Mouse (Mus musculus) neural tube, embryonic 11.5 days (tissue): ENCODE data around the gene Sox10. TPM values are rescaled to one million over a fixed set of nuclear protein-coding genes. Genes with fewer than 3 reads are reported as not detected.

Experiments
- ATAC-seq: fragments of 200-750 bp; cut with Nextera tagmentation; 2 replicates; pipeline ENCODE4 v1.8.0; 2017; ENCODE audit warnings: moderate number of reproducible peaks, mild to moderate bottlenecking, moderate TSS enrichment, moderate library complexity; ENCODE audit not compliant: insufficient read depth, low FRiP score, low TSS enrichment
- DNase-seq: peaks from one replicate; pipeline ENCODE4 v3.0.0-alpha.2; 2015; ENCODE audit warnings: low spot score
- H3K27ac ChIP-seq: fragments of 300-500 bp; sonication (generic); 2 replicates; pipeline ENCODE4 v1.5.1; 2014; ENCODE audit warnings: low read depth, mild to moderate bottlenecking, low read length
- H3K27me3 ChIP-seq: fragments of 300-500 bp; sonication (generic); 2 replicates; pipeline ENCODE4 v1.6.1; 2014; ENCODE audit warnings: mild to moderate bottlenecking, low read length, mixed read lengths; ENCODE audit not compliant: control insufficient read depth, insufficient read depth
- H3K36me3 ChIP-seq: fragments of 300-500 bp; sonication (generic); 2 replicates; pipeline ENCODE4 v1.6.1; 2014; ENCODE audit warnings: mild to moderate bottlenecking, low read length, moderate library complexity, mixed read lengths; ENCODE audit not compliant: control insufficient read depth, insufficient read depth
- H3K4me1 ChIP-seq: fragments of 300-500 bp; sonication (generic); 2 replicates; pipeline ENCODE4 v1.6.1; 2014; ENCODE audit warnings: low read length, mixed read lengths; ENCODE audit not compliant: control insufficient read depth, insufficient read depth
- H3K4me2 ChIP-seq: fragments of 300-500 bp; sonication (generic); 2 replicates; pipeline ENCODE4 v1.6.1; 2014; ENCODE audit warnings: low read depth, mild to moderate bottlenecking, moderate library complexity
- H3K4me3 ChIP-seq: fragments of 300-500 bp; sonication (generic); 2 replicates; pipeline ENCODE4 v1.5.1; 2014; ENCODE audit warnings: low read depth, low read length
- H3K9ac ChIP-seq: fragments of 300-500 bp; sonication (generic); 2 replicates; pipeline ENCODE4 v1.6.1; 2014; ENCODE audit warnings: mild to moderate bottlenecking, low read length
- H3K9me3 ChIP-seq: fragments of 300-500 bp; sonication (generic); 2 replicates; pipeline ENCODE4 v1.6.1; 2016; ENCODE audit warnings: low read length; ENCODE audit not compliant: control insufficient read depth
- WGBS: fragments of 180-500 bp; shearing (Covaris S2); extraction: QIAGEN DNeasy Blood & Tissue Kit; methylation state at CpG from one replicate; pipeline ENCODE4 v1.1.7; 2014; 5-methylcytosine and 5-hydroxymethylcytosine counted together
- polyA plus RNA-seq: library from polyadenylated mRNA; unstranded; fragments of >200 nt; fragmentation: Nextera tagmentation; extraction: Ambion mirVana; gene quantifications from 2 replicates; pipeline ENCODE4 v1.2.1, GENCODE M21; 2014

The Sox10 gene
- 25.3 and 32.9 TPM in 2 replicates for polyA plus RNA-seq

DNA sequence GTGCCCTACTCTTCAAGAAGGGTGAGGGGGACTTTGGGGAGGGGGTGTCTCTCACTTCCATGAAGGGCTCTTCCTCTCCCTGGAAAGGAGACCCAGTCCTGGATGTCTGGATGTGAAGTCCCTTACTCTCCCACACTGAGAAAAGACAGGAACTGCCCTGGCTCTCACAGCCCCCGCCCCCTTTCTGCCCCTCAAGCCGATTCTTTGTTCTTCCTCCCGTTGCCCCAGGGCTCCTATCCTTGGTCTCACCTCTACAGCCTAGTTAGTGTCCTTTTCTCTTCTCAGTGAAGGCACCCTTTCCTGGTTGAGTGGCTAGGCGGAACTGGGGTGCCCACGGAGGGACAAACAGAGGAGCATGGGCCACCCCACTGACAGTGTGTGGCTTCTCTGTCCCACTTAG, at the start of gene Sox10:
TSS of gene Sox10 (minus strand) at position 101 of the 400 bp plus-strand sequence.
- 40% methylated on average over 5 of the region's 5 CpGs for WGBS
- H3K27ac ChIP-seq = peak within 1 kb of the TSS; percentile 67
- peaks cover 10% of the 10 kb centered on the region for H3K4me1 ChIP-seq
- no peaks in the 10 kb centered on the region for H3K9me3 ChIP-seq
- H3K27me3 ChIP-seq = peaks cover 42% of the 10 kb centered on the region
- DNase-seq (no peak), ATAC-seq (no peak)
- no peaks in the 10 kb centered on the region for H3K36me3 ChIP-seq
- peak within 1 kb of the TSS; percentile 28 for H3K4me3 ChIP-seq
- H3K9ac ChIP-seq = peak within 1 kb of the TSS; percentile 39
- H3K4me2 ChIP-seq = peak within 1 kb of the TSS; percentile 20; the same call in 1 of the 2 replicates

DNA sequence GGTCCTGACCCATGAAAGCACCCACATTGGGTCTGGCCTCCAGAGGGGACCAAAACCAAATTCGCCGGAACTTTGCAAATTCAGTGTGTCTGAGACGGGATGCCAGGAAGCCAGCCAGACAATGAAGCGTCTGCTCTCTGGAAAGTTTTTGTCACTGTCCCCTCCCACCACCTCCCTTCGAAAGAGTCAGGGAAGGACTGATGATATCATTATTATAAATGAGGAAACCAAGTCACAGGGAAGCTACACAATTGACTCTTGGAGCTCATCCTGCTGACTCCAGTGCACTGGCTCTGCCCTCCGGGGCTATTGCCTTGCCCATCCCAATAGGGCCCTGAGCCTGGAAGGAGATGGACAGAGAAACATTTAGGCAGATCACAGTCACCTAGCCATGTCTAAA, 48.6 kb upstream of the Sox10 start:
- H3K27ac ChIP-seq = no peak overlapping the region
- H3K9me3 ChIP-seq = no peaks in the 10 kb centered on the region
- ATAC-seq (no peak), DNase-seq (no peak)
- no peaks in the 10 kb centered on the region for H3K36me3 ChIP-seq
- H3K4me3 ChIP-seq = no peak overlapping the region
- no peaks in the 10 kb centered on the region for H3K27me3 ChIP-seq
- no peak overlapping the region for H3K4me2 ChIP-seq
- H3K9ac ChIP-seq = no peak overlapping the region
- 83% methylated on average over 6 of the region's 6 CpGs for WGBS
- no peaks in the 10 kb centered on the region for H3K4me1 ChIP-seq

DNA sequence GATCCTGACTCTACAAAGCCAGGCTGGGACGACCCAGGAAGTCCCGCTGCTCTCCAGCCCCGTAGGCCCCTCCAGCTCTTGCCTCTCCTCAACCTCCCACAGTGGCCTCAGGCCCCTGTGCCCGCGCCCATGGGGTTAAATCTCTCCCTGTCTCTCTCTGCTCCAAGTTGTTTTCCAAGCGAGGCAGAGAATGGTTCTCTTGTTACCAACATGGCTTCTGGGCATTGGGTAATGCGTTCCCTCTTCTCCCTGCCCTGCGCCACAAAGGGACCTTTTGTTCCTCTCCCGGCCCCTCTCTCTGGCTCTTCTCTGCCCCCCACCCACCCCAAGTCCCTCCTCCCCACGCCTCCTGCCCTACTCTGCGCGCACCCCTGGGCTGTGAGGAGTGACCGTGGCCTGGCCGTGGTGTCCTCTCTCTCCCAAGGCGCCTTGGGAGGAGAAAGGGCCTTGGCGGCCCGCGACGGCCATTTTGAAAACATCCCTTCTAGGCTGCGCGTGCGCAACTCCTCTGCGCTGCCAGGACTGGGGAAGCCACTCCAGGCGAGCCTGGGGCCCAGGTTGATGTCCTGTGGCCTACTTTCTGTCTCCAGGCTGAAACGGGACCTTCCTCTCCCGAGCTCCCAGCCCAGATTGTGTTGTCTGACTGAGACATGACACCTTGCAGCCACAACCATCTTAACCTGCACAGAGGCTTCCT, 47.9 kb upstream of the Sox10 start:
- no peak for ATAC-seq
- Histone ChIP-seq H3K36me3 (no peaks in the 10 kb centered on the region), H3K4me3 (no peak overlapping the region), H3K9ac (no peak overlapping the region), H3K4me1 (no peaks in the 10 kb centered on the region), H3K4me2 (no peak overlapping the region), H3K27me3 (no peaks in the 10 kb centered on the region), H3K9me3 (no peaks in the 10 kb centered on the region), H3K27ac (no peak overlapping the region)
- WGBS = 86% methylated on average over 26 of the region's 26 CpGs
- DNase-seq = no peak

DNA sequence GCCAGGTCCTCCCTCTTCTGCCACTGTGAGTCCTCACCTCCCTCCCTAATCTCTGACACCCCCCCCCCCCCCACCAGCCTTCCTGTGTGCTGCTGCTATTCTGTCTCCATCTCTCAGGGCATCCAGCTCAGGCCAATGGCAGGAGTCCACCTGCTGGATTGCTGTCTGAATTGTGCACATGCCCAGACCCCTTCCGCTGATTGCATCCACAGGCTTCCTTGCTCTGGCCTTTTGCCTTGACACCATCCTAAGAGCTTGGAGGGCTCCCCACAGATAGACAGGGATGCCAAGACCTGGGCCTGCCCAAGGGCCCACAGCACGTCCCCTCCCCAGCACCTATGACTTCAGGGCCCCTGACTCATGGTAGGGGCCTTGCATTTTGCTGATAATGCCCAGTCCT, 45.3 kb upstream of the Sox10 start:
- no peak for DNase-seq
- ATAC-seq = no peak
- Histone ChIP-seq H3K4me1 (no peaks in the 10 kb centered on the region), H3K9me3 (no peaks in the 10 kb centered on the region), H3K9ac (no peak overlapping the region), H3K4me3 (no peak overlapping the region), H3K27me3 (no peaks in the 10 kb centered on the region; the same call in 1 of the 2 replicates), H3K4me2 (no peak overlapping the region), H3K36me3 (no peaks in the 10 kb centered on the region), H3K27ac (no peak overlapping the region)
- WGBS = 79% methylated on average over 2 of the region's 2 CpGs

GRCm38 (mm10) chr15:79208758-79209439, 43.9 kb upstream of the Sox10 start:
- H3K27ac ChIP-seq = no peak overlapping the region
- H3K4me1 ChIP-seq = no peaks in the 10 kb centered on the region
- H3K9ac ChIP-seq = no peak overlapping the region
- H3K9me3 ChIP-seq = no peaks in the 10 kb centered on the region
- no peaks in the 10 kb centered on the region; the same call in 1 of the 2 replicates for H3K27me3 ChIP-seq
- ATAC-seq (no peak), DNase-seq (no peak)
- H3K4me3 ChIP-seq = no peak overlapping the region
- 79% methylated on average over 25 of the region's 27 CpGs for WGBS
- no peak overlapping the region for H3K4me2 ChIP-seq
- H3K36me3 ChIP-seq = no peaks in the 10 kb centered on the region

- H3K4me3 ChIP-seq = no peak overlapping the region
- no peak overlapping the region for H3K4me2 ChIP-seq
- ATAC-seq (no peak), DNase-seq (no peak)
- H3K27me3 ChIP-seq = no peaks in the 10 kb centered on the region; the same call in 1 of the 2 replicates
- H3K4me1 ChIP-seq = no peaks in the 10 kb centered on the region
- H3K9me3 ChIP-seq = no peaks in the 10 kb centered on the region
- H3K27ac ChIP-seq = no peak overlapping the region
- WGBS = 80% methylated on average over 6 of the region's 6 CpGs
- no peak overlapping the region for H3K9ac ChIP-seq
- no peaks in the 10 kb centered on the region for H3K36me3 ChIP-seq
Measured at GRCm38 (mm10) chr15:79208211-79208610, 43.2 kb upstream of the Sox10 start.

DNA sequence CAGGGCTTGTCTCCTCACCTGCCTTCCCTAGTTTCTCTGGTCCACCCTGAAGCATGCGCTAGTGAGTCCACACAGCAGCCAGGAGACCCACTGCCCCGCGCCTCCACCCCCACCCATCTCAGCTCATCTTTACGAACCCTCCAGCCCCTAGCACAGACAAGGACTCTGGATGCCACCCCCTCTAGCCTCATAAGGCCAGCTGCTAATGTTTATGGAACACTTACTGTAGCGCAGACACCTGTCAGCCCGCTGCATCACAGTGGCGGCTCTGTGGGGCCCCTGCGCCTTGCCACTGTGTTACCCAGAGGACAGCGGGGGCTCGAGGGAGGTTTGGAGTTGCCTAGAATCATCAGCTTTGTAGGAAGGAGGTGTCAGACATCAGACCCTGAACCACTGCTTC, 37.5 kb upstream of the Sox10 start:
- Histone ChIP-seq H3K4me2 (0 out of 2 replicates have a peak overlapping the region, but pooled peaks have one; percentile 3), H3K9ac (peak overlapping the region; percentile 23; the same call in 1 of the 2 replicates), H3K9me3 (no peaks in the 10 kb centered on the region), H3K27me3 (no peaks in the 10 kb centered on the region; the same call in 1 of the 2 replicates), H3K4me3 (no peak overlapping the region), H3K4me1 (peaks cover 17% of the 10 kb centered on the region), H3K27ac (peak overlapping the region; percentile 50), H3K36me3 (no peaks in the 10 kb centered on the region)
- ATAC-seq (peak; percentile 39), DNase-seq (peak; percentile 37)
- WGBS = 36% methylated on average over 10 of the region's 10 CpGs

DNA sequence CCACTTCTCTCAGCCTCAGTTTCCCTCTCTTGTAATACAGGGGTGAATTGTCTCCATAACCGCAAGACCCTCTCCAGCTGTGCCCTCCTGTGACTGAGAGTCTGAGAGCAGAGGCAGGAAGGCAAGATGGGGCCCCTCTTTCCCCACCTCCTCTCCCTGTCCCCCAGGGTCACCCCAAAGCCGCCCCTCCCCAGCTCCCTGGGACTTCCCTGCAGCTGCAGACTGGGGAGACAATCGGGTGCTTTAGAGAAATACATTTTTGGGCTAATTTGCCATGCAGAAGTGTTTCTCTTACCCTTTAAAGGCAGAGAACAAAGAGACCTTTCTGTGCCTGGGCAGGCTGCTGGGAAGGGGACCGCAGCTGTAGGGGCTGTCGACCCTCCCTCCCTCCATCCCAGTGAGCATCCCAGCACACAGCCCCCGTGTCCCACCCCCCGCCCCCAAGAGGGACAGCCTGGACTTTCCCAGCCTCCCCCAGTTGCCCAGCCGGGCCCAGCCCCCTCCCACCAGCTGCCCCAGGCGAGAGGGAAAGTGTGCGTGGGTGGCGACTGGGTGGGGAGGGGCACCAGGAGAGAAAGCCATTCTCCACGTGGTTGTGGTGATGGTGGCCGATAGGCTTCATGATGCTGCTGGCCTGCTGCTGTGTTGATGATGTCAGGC, 36.6 kb upstream of the Sox10 start:
- Histone ChIP-seq H3K27me3 (no peaks in the 10 kb centered on the region; the same call in 1 of the 2 replicates), H3K9me3 (no peaks in the 10 kb centered on the region), H3K9ac (peak overlapping the region; percentile 51), H3K4me2 (peak overlapping the region; percentile 23; the same call in 1 of the 2 replicates), H3K36me3 (no peaks in the 10 kb centered on the region), H3K27ac (peak overlapping the region; percentile 54), H3K4me1 (peaks cover 17% of the 10 kb centered on the region), H3K4me3 (no peak overlapping the region)
- ATAC-seq (peak; percentile 79), DNase-seq (peak; percentile 75)
- WGBS = 14% methylated on average over 12 of the region's 13 CpGs
